Mouse (Mus musculus) CD4-positive helper T cell, adult 2 months (primary cell): ENCODE measurements around the gene Abcg1.

ENCODE experiments used
- DNase-seq: peaks from one replicate; pipeline ENCODE4 v3.0.0-alpha.2; 2012; ENCODE audit warnings: low read depth, missing footprints, low spot score

Gene Abcg1

GRCm38 (mm10) chr17:31128708-31129318, 71.3 kb downstream of the Abcg1 start:
- no peak for DNase-seq

- no peak for DNase-seq
Measured at GRCm38 (mm10) chr17:31129452-31129851, 72.0 kb downstream of the Abcg1 start, which contains the start of gene Tff3. Gene Tff3 (minus strand): TSS chr17:31129646.

GRCm38 (mm10) chr17:31131269-31131821, 73.9 kb downstream of the Abcg1 start:
- DNase-seq, result no peak

GRCm38 (mm10) chr17:31133776-31134175, 76.3 kb downstream of the Abcg1 start:
- no peak for DNase-seq

GRCm38 (mm10) chr17:31134913-31135312, 77.4 kb downstream of the Abcg1 start:
- no peak for DNase-seq

- peak; percentile 58 for DNase-seq
Measured at GRCm38 (mm10) chr17:31136291-31136690, 78.8 kb downstream of the Abcg1 start.

- peak; percentile 15 for DNase-seq
Measured at GRCm38 (mm10) chr17:31136821-31137220, 79.3 kb downstream of the Abcg1 start.

GRCm38 (mm10) chr17:31138398-31138797, 80.9 kb downstream of the Abcg1 start:
- peak; percentile 75 for DNase-seq

GRCm38 (mm10) chr17:31142116-31142515, 84.6 kb downstream of the Abcg1 start:
- no peak for DNase-seq

- DNase-seq, result no peak
Measured at GRCm38 (mm10) chr17:31144040-31145037, 86.9 kb downstream of the Abcg1 start, which contains the start of gene Tff2. Gene Tff2 (minus strand): TSS chr17:31144282.

GRCm38 (mm10) chr17:31145998-31146397, 88.5 kb downstream of the Abcg1 start:
- no peak for DNase-seq

- DNase-seq, result no peak
Measured at GRCm38 (mm10) chr17:31152512-31152911, 95.0 kb downstream of the Abcg1 start.

GRCm38 (mm10) chr17:31152966-31153499, 95.6 kb downstream of the Abcg1 start:
- DNase-seq, result no peak

- no peak for DNase-seq
Measured at GRCm38 (mm10) chr17:31153785-31154184, 96.3 kb downstream of the Abcg1 start.

GRCm38 (mm10) chr17:31157921-31158320, 100.4 kb downstream of the Abcg1 start:
- DNase-seq, result no peak

- DNase-seq, result no peak
Measured at GRCm38 (mm10) chr17:31160291-31160690, 102.8 kb downstream of the Abcg1 start.

- DNase-seq, result no peak
Measured at GRCm38 (mm10) chr17:31162607-31163006, 105.1 kb downstream of the Abcg1 start.

GRCm38 (mm10) chr17:31163821-31164220, 106.3 kb downstream of the Abcg1 start:
- no peak for DNase-seq

- no peak for DNase-seq
Measured at GRCm38 (mm10) chr17:31165127-31165526, 107.7 kb downstream of the Abcg1 start, which contains the start of gene Tff1. Gene Tff1 (minus strand): TSS chr17:31165277.
